Mouse (Mus musculus) brain, embryonic 14.5 days (tissue): ENCODE measurements around the gene Vps18. TPM values are rescaled to one million over a fixed set of nuclear protein-coding genes. Genes with fewer than 3 reads are reported as not detected.

Experiments used
- DNase-seq: peaks from one replicate; pipeline ENCODE4 v3.0.0-alpha.2; 2011; ENCODE audit warnings: low read depth
- CTCF ChIP-seq: fragments of 200-500 bp; IDR thresholded peaks from 2 replicates; pipeline ENCODE4 v1.5.1; 2012; ENCODE audit warnings: inconsistent platforms, mild to moderate bottlenecking, moderate library complexity, borderline replicate concordance; ENCODE audit not compliant: insufficient read depth, insufficient read length; ENCODE audit errors: extremely low read depth
- POLR2A ChIP-seq: fragments of 200-500 bp; IDR thresholded peaks from 2 replicates; pipeline ENCODE4 v1.6.1; 2012; ENCODE audit warnings: mild to moderate bottlenecking, inconsistent platforms, borderline replicate concordance; ENCODE audit not compliant: poor library complexity, insufficient read depth, insufficient read length, severe bottlenecking; ENCODE audit errors: extremely low read depth
- polyA plus RNA-seq: library from polyadenylated mRNA; depleted of rRNA; stranded (reverse); fragments of >200 nt; gene quantifications from 2 replicates; pipeline ENCODE4 v1.2.3, GENCODE M21; 2012; rRNA removed

The Vps18 gene
- 26.0 and 28.6 TPM in 2 replicates for polyA plus RNA-seq

- peak; percentile 99 for DNase-seq
- TF ChIP-seq CTCF (peak; percentile 98), POLR2A (peak; percentile 16; the same call in 1 of the 2 replicates)
Observed at GRCm38 (mm10) chr2:119288270-119288882, at the start of gene Vps18. Gene Vps18, plus strand, starts transcription at chr2:119288740.

GRCm38 (mm10) chr2:119240075-119240818, 48.3 kb upstream of the Vps18 start:
- no peak for TF ChIP-seq POLR2A
- no peak for TF ChIP-seq CTCF
- DNase-seq, result no peak

DNA sequence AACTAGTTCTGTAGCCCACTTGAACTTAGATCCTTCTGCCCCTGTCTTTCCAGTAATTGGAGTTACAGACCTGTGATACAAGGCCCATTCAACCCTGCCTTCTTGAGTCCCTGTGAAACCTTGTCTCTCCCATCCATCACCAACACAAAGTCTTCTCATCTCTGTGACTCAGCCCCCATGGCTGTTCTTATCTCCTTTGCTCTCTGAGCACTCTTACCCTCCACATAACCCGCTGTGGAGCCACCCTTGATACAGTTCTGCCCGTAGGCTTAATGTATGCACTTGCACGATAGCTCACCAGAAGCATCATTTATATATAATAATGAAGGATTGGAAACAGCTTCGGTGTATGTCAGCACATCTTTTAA, 47.7 kb upstream of the Vps18 start:
- no peak for TF ChIP-seq POLR2A
- no peak for TF ChIP-seq CTCF
- no peak for DNase-seq

- DNase-seq, result no peak
- TF ChIP-seq CTCF (no peak), POLR2A (no peak)
Observed at GRCm38 (mm10) chr2:119242548-119242947, 46.0 kb upstream of the Vps18 start.

DNA sequence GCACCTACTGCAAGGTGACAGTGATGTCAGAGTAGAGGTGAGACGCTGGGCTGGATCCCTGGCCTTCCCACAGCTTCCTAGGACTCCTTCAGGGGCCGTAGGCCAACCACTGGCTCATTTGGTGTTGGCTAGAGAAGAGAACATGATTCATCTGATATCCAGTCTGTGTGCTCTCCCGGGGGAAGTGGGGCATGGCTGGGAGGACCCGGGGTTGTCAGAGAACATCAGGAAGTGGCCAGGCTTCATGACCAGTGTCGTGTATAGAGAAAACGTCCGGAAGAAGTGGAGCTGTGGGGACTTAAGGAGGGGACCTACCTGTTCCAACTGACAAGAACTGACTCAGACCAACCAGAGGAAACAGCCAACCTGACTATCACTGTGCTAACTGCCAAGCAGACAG, 43.3 kb upstream of the Vps18 start:
- TF ChIP-seq CTCF (no peak), POLR2A (no peak)
- DNase-seq, result no peak

DNA sequence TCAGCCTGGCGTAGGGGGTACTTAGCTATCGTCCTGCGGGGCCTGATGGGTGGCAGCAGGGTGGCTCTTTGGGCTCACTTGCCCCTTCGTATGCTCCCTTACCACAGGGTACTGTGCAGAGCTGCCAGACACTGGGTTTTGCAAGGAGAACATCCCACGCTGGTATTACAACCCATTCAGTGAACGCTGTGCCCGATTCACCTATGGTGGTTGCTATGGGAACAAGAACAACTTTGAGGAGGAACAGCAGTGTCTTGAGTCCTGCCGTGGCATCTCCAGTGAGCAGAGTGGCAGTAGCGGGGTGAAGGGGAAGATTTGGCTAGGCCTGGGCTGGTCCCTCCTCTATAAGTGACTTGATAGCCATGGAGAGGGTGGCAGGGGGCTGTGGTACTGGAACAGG, 40.6 kb upstream of the Vps18 start:
- TF ChIP-seq POLR2A (no peak), CTCF (no peak)
- no peak for DNase-seq

- no peak for TF ChIP-seq POLR2A
- no peak for TF ChIP-seq CTCF
- no peak for DNase-seq
Observed at GRCm38 (mm10) chr2:119249592-119250061, 38.9 kb upstream of the Vps18 start.

DNA sequence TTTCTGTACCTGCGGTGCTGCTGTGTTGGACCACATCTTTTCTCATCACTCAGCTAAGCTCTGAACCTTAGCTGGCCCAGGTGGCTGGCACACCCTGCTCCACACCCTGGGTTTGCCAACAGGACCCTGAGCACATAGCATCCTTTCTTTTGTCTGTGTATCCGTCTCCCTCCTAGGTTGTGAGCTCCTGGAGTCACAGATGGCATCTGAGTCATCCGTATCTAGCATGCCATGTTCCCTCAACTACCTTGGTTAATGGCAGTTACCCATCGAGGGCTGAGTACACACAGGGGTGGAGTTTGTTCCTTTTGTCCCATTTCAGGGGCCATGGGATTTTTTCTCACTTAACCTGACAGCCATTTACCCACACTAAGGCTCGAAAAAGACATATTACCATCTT, 38.2 kb upstream of the Vps18 start:
- DNase-seq, result no peak
- no peak for TF ChIP-seq POLR2A
- no peak for TF ChIP-seq CTCF

DNA sequence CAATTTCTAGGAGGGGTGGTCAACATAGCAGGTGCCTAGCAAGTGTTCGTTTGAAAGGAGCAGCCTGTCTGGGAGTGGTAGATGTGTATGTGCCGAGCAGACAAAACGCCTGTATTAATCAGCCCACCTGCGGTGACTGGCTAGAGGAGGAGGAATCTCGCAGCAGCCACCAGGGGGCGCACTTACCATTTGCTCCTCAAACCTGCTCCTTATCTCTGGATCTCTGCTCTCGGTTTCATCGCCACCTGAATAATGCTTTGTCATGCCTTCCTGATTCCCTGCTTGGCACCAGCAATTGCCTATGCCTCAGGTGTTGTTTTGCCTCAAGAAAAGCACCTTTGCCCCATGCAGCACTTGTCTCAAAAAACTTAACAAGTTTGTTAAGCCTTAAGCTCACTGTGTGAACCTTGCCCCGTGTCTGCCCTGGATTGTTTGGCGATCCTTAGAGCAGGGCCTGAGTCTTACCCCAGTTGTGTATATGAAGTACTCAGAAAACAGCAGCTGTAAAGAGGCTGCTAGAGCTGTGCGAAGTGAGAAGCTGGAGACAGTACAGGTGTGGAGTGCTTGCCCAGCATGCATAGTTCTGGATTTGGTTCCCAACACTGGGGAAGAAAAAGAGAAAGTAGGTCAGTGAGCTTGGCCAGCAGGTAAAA, 37.6 kb upstream of the Vps18 start:
- peak; percentile 89 for DNase-seq
- TF ChIP-seq CTCF, result peak; percentile 98
- no peak for TF ChIP-seq POLR2A

GRCm38 (mm10) chr2:119254976-119255375, 33.6 kb upstream of the Vps18 start:
- TF ChIP-seq CTCF (no peak), POLR2A (no peak)
- no peak for DNase-seq

DNA sequence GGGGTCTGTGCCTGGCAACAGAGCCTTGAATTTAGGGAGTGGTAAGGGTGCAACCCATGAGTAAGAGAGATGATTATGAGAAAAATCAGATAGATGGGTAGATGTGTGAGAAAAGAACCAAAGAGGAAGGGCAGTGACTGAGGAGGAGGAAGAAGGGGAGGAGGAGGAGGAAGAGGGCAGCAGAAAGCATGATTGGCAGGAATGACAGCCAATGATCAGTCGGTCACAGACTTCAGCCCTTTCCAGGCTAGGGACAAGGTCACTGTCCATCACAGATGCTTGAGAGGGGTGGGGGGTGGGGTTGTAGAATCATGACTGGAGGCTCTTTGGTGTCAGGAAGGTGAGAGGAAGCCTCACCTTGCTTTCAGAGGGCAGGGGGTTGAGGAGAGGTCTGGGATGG, 28.0 kb upstream of the Vps18 start:
- TF ChIP-seq POLR2A (no peak), CTCF (no peak)
- DNase-seq, result no peak
